Mouse (Mus musculus): ENCODE data around the gene Bckdk. TPM values are rescaled to one million over a fixed set of nuclear protein-coding genes. Genes with fewer than 3 reads are reported as not detected.
"Not testable (repeated sequence)": the region's sequence is repeated elsewhere in the genome, so short reads cannot be mapped to it uniquely, and the experiment has no call there.

Gene Bckdk
- total RNA-seq, 4 experiments from 2014 or later, result 108 to 147 (median 120) TPM

DNA sequence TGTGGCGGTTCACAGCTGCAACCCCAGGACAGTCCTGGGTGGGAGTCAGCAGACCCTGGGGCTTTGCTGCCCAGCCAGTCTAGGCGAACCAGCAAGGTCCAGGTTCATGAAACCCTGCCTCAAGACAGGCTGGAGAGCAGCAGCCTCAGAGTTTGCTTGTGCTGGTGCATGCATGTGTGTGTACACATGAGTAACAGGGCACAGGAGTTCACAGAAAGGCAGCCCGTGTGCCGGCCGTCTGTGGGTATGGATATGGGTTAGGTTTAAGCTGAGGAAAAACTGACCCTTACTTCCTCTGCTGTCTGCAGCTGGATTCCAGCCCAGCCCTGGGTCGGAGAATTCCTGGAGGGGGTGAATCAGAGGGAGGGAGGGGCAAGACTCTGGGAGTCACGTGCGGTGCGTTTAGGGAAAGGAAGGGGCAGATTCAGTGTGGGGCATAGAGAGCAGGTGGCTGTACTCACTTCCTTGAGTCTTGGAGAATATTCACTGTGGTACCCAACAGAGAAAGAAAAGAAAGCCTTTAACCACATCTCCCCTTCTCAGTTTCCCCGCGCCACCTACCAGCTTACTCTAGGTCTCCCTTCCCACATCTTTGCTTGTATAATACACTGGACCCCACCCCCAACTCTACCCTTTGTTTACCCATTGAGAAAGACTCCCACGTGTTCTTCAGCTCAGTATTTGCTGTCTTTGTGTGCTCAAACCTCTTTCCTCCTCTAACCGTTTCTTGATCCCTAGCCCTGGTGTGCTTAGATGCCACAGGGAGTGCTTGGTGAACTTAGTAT lies 27.7 kb downstream of the Bckdk start:
- no peak for DNase-seq

DNA sequence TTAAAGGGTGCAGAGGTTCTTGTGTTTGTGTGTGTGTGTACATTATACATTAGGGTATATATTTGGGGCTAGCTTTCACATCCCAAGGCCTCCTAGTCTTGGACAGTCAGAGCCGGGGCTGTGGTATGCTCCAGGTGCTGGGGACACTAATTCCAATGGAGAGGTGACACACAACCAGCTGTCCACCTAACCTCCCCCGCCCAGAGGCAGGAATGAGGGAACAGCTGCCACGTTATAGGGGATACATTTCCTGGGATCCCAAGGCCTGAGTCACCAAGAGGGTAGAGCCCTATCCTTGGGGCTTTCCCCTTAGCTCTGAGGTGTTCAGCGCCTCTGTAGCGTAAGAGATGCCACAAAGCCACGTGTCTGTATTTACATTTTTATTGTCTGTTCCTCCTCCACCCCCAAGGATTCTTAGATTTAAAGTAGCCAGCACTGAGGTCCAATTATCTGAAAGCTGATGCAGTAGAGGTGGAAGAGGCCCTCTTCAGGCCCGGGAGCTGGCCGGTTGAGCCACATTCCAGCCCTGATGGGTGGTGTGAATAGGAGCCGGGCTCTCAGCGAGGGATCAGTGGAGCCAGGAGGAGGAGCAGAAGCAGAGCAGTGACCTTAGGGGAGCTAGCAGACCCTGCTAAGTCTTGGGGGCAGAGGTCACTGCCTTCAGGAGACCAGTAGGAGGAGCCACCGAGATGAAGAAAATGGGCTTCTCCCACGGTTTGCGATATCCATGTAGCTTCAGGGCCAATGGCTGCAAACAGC lies 28.6 kb downstream of the Bckdk start:
- DNase-seq, result no peak

DNA sequence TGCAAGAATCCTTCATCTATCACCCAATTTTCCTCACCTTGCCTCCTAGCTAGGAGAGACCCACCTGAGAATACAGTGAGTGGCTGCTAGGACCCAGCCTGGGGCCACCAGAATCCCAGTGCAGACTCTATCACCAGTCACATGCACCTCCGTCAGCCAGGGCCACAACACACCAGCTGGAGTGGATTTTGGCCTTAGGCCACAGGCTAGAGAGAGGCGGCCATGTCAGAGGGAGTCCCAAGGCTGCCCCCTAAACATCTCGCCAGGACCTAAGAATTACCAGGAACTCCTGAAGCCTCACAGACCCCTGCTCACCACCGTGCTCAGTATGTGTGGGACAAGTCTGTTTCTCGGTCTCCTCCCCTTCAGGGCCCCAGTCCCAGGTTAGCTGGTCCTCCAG lies 30.2 kb downstream of the Bckdk start:
- DNase-seq, result no peak

DNA sequence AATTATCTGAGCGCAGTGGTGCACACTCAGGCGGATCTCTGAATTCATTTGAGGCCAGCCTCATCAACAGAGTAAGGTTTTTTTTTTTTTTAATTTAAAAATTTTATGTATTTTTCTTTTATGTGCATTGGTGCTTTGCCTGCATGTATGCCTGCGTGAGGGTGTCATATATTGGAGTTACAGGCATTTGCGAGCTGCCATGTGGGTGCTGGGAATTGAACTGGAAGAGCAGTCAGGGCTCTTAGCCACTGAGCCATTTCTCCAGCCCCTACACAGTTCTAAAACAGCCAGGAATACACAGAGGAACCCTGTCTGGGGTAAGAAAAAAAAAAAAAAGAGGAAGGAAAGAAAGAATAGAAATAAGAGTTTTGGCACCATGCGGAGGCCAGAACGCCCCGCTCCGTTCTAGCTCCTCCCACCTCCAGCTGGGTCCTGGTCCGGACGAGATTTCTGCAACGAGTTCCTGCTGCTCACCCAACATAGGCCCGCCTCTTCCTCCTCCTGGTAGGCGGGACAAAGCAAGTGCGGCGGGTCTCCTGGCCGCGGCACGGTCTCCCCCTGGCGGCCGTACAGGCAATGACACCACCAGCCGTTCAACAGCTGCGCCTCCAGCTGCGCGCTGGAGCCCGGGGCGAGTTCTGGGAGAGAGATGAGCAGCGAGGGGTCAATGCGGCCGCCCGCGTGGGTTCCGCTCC lies 31.3 kb downstream of the Bckdk start:
- DNase-seq, result peak; percentile 94

DNA sequence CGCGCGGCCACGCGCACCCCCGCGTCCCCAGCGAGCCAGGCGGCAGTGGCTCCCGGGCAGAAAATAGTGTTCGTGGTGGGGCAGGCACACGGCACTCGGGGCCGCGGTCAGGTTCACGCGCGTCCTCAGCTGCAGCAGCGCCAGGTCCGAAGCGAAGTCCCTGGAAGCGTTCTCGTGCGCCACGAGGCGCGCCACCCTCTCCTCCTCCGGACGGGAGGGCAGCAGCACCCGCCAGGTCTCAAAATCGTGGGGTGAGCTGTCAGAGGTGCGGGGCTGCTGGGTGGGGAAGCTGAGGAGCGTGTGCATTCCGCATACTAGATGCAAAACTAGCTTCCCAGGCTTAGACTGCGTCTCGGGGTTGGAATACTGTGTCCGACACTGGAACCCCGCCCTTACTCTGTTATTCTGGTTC lies 31.9 kb downstream of the Bckdk start:
- DNase-seq, result peak; percentile 39

DNA sequence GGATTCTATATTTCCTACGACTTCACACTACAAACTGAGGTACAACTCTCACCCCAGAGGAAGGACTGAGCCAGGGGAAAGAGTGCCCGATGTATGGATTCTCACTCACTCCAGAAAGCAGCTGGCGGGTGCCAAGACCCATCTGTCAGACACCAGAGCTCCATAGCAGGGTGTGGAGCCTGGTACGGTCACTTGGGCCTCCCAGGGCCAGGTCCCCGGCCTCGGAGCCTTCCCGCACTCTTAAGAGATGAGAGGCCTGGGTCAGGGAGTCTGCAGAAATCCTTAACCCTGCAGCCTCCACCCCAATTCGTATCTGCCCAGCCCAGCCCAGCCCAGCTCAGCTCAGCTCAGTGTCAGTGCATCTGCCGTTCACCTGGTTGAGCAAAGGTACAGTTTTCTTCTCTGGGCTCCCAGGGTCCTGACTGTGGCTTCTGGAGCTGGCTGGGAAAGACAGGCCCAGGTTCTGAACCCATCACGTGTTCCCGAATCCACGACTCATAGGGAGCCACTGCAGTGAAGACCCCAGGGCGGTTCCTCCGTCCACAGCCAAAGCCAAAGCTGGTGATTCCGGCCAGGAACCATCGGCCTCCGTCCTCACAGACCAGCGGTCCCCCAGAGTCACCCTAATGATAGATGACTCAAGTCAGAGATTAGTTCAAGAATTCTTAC lies 32.5 kb downstream of the Bckdk start:
- DNase-seq, result no peak

DNA sequence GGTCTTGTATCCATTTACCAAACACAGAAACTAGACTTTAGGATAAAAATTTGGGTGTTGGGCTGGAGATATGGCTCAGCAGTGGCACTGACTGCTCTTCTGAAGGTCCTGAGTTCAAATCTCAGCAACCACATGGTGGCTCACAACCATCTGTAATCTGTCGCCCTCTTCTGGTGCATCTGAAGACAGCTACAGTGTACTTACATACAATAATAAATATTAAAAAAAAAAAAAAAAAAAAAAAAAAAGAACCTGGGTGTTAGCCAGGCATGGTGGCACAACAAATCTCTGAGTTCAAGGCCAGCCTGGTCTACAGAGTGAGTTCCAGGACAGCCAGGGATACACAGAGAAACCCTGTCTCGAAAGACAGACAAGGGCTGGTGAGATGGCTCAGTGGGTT lies 38.2 kb downstream of the Bckdk start:
- DNase-seq, result not testable (repeated sequence)

DNA sequence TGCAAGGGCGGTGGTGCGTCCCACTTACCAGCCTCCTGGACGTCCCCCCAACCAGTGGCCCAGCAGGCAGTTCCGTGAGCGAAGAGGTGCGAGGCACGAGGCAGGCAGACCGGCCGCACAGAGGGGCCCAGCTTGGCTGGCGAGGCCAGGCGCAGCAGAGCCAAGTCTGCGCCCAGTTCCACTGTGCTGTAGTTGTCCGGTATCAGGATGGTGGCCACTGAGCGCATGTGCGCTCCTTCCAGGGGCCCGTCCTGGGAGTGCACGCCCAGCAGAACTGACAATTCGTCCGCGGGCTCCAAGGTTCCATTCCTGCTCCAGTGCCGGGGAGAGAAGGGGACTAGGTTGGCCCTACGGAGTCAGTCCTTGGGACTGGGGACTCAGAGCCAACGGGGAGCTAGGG lies 40.7 kb downstream of the Bckdk start:
- no peak for DNase-seq

DNA sequence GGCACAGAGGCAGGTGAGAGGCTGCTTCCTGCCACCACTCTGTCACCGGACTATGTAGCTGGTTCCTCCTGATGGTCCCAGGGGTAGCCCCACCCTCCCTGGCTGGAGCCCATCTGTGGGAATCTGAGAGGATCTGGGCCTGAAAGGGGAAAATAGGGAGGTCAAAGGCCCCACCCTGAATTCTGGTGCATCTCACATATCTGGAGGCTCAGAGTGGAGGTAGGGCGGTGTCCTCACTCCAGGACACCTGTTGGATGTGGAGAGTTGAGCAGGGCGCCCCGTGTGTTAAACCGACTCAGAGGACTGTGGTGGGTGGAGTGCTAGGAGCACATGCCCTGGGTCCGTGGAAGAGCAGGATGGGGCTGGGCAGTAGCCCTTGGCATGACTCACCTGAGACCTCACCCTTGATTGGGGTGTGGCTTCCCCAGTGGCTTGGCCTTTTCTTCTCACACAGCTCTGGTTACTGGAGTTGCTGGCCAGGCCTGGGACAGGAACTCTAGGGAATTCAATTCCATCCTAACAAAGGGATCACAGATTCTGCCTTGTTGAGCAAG lies 42.7 kb downstream of the Bckdk start, which contains the start of gene Prss36:
Prss36 (minus strand) TSS at position 256 of the 554 bp plus-strand sequence.
- DNase-seq, result no peak

DNA sequence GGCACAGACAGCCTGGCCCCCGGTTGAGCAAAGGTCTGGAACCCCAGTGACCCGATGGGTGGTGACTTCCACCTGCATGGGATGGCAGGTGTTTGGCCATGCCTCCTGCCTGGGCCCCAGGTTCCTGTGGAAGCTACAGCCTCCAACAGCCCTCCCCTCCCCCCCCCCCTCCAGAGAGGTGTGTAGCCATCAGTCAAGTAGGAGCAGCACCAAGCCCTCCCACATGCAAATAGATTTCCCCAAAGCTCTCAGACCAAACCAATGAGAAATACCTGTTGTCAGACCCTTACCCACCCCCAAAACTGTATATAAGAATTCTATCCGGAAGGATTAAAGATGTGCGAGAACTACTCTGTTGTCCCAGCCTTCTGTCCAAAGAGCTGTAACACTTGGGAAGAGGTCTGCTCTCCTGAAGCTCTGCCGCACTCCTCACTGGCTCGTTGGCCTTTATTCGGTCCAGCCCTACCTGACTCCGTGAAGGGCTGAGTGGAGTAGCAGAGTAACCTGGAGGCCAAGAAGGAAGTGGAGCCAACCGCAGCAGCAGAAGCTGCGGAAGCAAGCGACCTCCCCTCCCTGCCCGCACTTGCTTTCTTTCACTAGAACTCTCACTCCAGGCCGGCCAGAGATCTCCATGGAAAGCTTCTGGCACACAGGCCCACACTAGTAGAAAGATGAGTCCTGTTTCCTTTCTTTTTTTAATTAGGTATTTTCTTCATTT lies 49.1 kb downstream of the Bckdk start:
- no peak for DNase-seq

DNA sequence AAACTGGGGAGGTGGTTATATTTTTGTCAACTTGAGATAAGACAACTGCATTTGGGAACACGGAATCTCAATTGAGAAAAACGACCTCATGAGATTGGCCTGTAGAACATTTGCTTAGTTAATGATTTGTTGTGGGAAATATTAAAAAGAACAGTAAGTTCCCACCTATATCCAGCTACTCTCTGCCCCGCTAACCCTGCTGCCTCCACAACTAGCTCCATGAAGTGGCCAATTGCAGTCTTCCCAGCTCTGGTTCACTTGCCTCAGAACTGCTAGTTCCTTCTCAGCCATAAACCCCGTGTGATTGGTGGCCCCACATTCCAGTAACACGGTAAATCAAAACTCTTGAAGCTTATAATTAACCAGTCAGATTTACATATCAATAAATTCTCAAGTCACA lies 55.5 kb downstream of the Bckdk start:
- DNase-seq, result no peak

Other genes with a start within 250 kb of the Bckdk start
- 100 to 1,000 TPM in 2 of 4 experiments, 10 to 100 TPM in 2; 75.9 to 120 (median 98.1) TPM for gene Bcl7c, start 195.1 kb upstream of the Bckdk start, total RNA-seq (2022)
- gene Ctf1, start 191.3 kb upstream of the Bckdk start, total RNA-seq (2022), result 1 to 10 TPM; 2.2 to 4.5 (median 2.7) TPM
- not detected for gene Ctf2, start 171.9 kb upstream of the Bckdk start, total RNA-seq (2022)
- gene Fbxl19, start 159.5 kb upstream of the Bckdk start, total RNA-seq (2022), result 10 to 100 TPM; 13.5 to 18.6 (median 16.5) TPM
- gene Orai3, start 134.3 kb upstream of the Bckdk start, total RNA-seq (2022), result 10 to 100 TPM; 30.1 to 37.2 (median 35.0) TPM
- 10 to 100 TPM; 39.6 to 54.6 (median 45.7) TPM for gene Setd1a, start 127.4 kb upstream of the Bckdk start, total RNA-seq (2022)
- gene Gm49388, start 118.5 kb upstream of the Bckdk start, total RNA-seq (2022), result 1 to 10 TPM; 4.2 to 8.9 (median 5.8) TPM
- gene Hsd3b7, start 103.5 kb upstream of the Bckdk start, total RNA-seq (2022), result 10 to 100 TPM; 33.8 to 44.9 (median 41.5) TPM
- gene Stx4a, start 79.8 kb upstream of the Bckdk start, total RNA-seq (2022), result 100 to 1,000 TPM in 3 of 4 experiments, 10 to 100 TPM in 1; 84.9 to 143 (median 113) TPM
- gene Stx1b, start 79.5 kb upstream of the Bckdk start, total RNA-seq (2022), result 1 to 10 TPM; 2.9 to 8.5 (median 6.3) TPM
- 10 to 100 TPM; 34.2 to 46.2 (median 40.2) TPM for gene Zfp646, start 27.9 kb upstream of the Bckdk start, total RNA-seq (2022)
- 10 to 100 TPM in 2 of 4 experiments, 1 to 10 TPM in 2; 8.0 to 15.1 (median 9.2) TPM for gene Zfp668, start 27.3 kb upstream of the Bckdk start, total RNA-seq (2022)
- gene Prss53, start 13.1 kb upstream of the Bckdk start, total RNA-seq (2022), result 1 to 10 TPM; 1.0 to 2.9 (median 1.6) TPM
- gene Gm21974, start 8.6 kb upstream of the Bckdk start, total RNA-seq (2022), result under 1 TPM in 1 of 4 experiments, not detected in 3; 0.38 TPM
- gene Vkorc1, start 8.5 kb upstream of the Bckdk start, total RNA-seq (2022), result 10 to 100 TPM; 69.6 to 94.3 (median 79.1) TPM
- gene Kat8, start 8.4 kb downstream of the Bckdk start, total RNA-seq (2022), result 10 to 100 TPM; 29.0 to 33.4 (median 31.1) TPM
- under 1 TPM in 1 of 4 experiments, not detected in 3; 0.16 TPM for gene Prss8, start 26.0 kb downstream of the Bckdk start, total RNA-seq (2022)
- gene Prss36, start 42.6 kb downstream of the Bckdk start, total RNA-seq (2022), result 10 to 100 TPM in 2 of 4 experiments, 1 to 10 TPM in 2; 8.4 to 10.5 (median 9.6) TPM
- gene Fus, start 63.4 kb downstream of the Bckdk start, total RNA-seq (2022), result 100 to 1,000 TPM; 106 to 430 (median 307) TPM
- 1 to 10 TPM; 4.0 to 5.8 (median 4.5) TPM for gene Pycard, start 89.8 kb downstream of the Bckdk start, total RNA-seq (2022)
- under 1 TPM in 3 of 4 experiments, not detected in 1; 0.12 to 0.31 (median 0.24) TPM for gene Trim72, start 99.9 kb downstream of the Bckdk start, total RNA-seq (2022)
- 1 to 10 TPM; 5.6 to 6.9 (median 6.4) TPM for gene Itgam, start 158.6 kb downstream of the Bckdk start, total RNA-seq (2022)
- under 1 TPM in 1 of 4 experiments, not detected in 3; 0.11 TPM for gene Gm49368, start 158.6 kb downstream of the Bckdk start, total RNA-seq (2022)
- 1 to 10 TPM; 1.6 to 9.6 (median 5.1) TPM for gene Itgax, start 225.5 kb downstream of the Bckdk start, total RNA-seq (2022)

Data from adrenal gland, adult 8-10 months (tissue).